Mouse (Mus musculus) ES-CJ7 (cell line): ENCODE results near the gene Lifr.

Source experiments
- DNase-seq: peaks from one replicate; pipeline ENCODE4 v3.0.0; 2011; ENCODE audit warnings: low read depth, low spot score

The Lifr gene

GRCm38 (mm10) chr15:7080916-7081626, 9.3 kb upstream of the Lifr start:
- no peak for DNase-seq

GRCm38 (mm10) chr15:7081795-7082194, 8.6 kb upstream of the Lifr start:
- peak; percentile 95 for DNase-seq

- no peak for DNase-seq
Observed at GRCm38 (mm10) chr15:7082901-7083300, 7.5 kb upstream of the Lifr start.

GRCm38 (mm10) chr15:7084780-7085497, 5.5 kb upstream of the Lifr start:
- no peak for DNase-seq

- no peak for DNase-seq
Observed at GRCm38 (mm10) chr15:7088691-7089090, 1.7 kb upstream of the Lifr start.

GRCm38 (mm10) chr15:7092321-7092720, 1.9 kb downstream of the Lifr start:
- no peak for DNase-seq

GRCm38 (mm10) chr15:7099406-7099805, 9.0 kb downstream of the Lifr start:
- no peak for DNase-seq

- no peak for DNase-seq
Observed at GRCm38 (mm10) chr15:7100226-7100625, 9.8 kb downstream of the Lifr start.

- no peak for DNase-seq
Observed at GRCm38 (mm10) chr15:7103051-7103450, 12.6 kb downstream of the Lifr start.

GRCm38 (mm10) chr15:7105224-7105623, 14.8 kb downstream of the Lifr start:
- DNase-seq = no peak

- DNase-seq = no peak
Observed at GRCm38 (mm10) chr15:7108160-7108559, 17.7 kb downstream of the Lifr start.

GRCm38 (mm10) chr15:7112227-7112907, 22.0 kb downstream of the Lifr start:
- no peak for DNase-seq

GRCm38 (mm10) chr15:7113906-7114305, 23.5 kb downstream of the Lifr start:
- no peak for DNase-seq

- peak; percentile 90 for DNase-seq
Observed at GRCm38 (mm10) chr15:7115326-7116003, 25.1 kb downstream of the Lifr start.

- DNase-seq = peak; percentile 60
Observed at GRCm38 (mm10) chr15:7116216-7116615, 25.8 kb downstream of the Lifr start.

- DNase-seq = peak; percentile 95
Observed at GRCm38 (mm10) chr15:7116699-7117098, 26.3 kb downstream of the Lifr start.

- peak; percentile 63 for DNase-seq
Observed at GRCm38 (mm10) chr15:7117944-7118343, 27.5 kb downstream of the Lifr start.

GRCm38 (mm10) chr15:7118849-7119248, 28.4 kb downstream of the Lifr start:
- no peak for DNase-seq

- no peak for DNase-seq
Observed at GRCm38 (mm10) chr15:7119930-7120512, 29.6 kb downstream of the Lifr start.

- DNase-seq = no peak
Observed at GRCm38 (mm10) chr15:7123781-7124450, 33.5 kb downstream of the Lifr start.

- DNase-seq = no peak
Observed at GRCm38 (mm10) chr15:7126171-7126570, 35.8 kb downstream of the Lifr start.
